Mouse (Mus musculus) bone marrow macrophage, adult 2 months (primary cell): ENCODE measurements around the gene Abcg1.

Experiments
- CTCF ChIP-seq: IDR thresholded peaks from 2 replicates; pipeline ENCODE4 v1.5.1; 2012; ENCODE audit warnings: low read depth, mild to moderate bottlenecking, low read length, moderate library complexity
- POLR2A ChIP-seq: IDR thresholded peaks from 2 replicates; pipeline ENCODE4 v1.6.1; 2012; ENCODE audit warnings: mild to moderate bottlenecking, low read depth, low read length, borderline replicate concordance

GRCm38 (mm10) chr17:31026986-31027385 is 30.5 kb upstream of the Abcg1 start:
- TF ChIP-seq CTCF (no peak), POLR2A (no peak)
